Mouse (Mus musculus) liver, adult 2 months (tissue): ENCODE data around the gene Fjx1.

ENCODE experiments used
- CTCF ChIP-seq: fragments of 200-500 bp; IDR thresholded peaks from 2 replicates; pipeline ENCODE4 v1.5.1; 2011; ENCODE audit warnings: low read depth, low read length, control low read depth
- POLR2A ChIP-seq: fragments of 200-500 bp; IDR thresholded peaks from 2 replicates; pipeline ENCODE4 v1.6.1; 2011; ENCODE audit warnings: low read length, control low read depth; ENCODE audit not compliant: insufficient read depth; ENCODE audit errors: extremely low read depth

- no peak for TF ChIP-seq CTCF
- no peak for TF ChIP-seq POLR2A
Measured at GRCm38 (mm10) chr2:102406324-102407304, 45.7 kb downstream of the Fjx1 start.
